Mouse (Mus musculus) adrenal gland, adult 18-20 months (tissue): Measurements from ENCODE around the gene Hist1h2be. TPM values are rescaled to one million over a fixed set of nuclear protein-coding genes. Genes with fewer than 3 reads are reported as not detected.

ENCODE experiments used
- microRNA-seq, 2 experiments: library from miRNA; unstranded; fragments of <30 nt; microRNA quantifications; one replicate each; pipeline ENCODE4 v1.2.0; 2021; ENCODE audit warnings: borderline number of aligned reads in 2 of 2
- total RNA-seq, 2 experiments: library from RNA; stranded (reverse); gene quantifications; 1 replicate in 1 of 2; 2 replicates in 1 of 2; pipeline ENCODE4 v1.2.3; 2021

Gene Hist1h2be
- total RNA-seq, 2 experiments from 2014 or later = 9.3 to 13.3 TPM

Small RNA genes within 50 kb of the gene (microRNA-seq; reads per million reads assigned to microRNA genes)
- gene Gm44297 (0 reads per million in 2 experiments), gene Gm44359 (0 reads per million in 2 experiments), gene Gm44394 (0 reads per million in 2 experiments)

Other genes starting within 250 kb of the Hist1h2be start
- 1 to 10 TPM; 7.9 to 8.4 TPM for gene Abt1, start 197.3 kb downstream of the Hist1h2be start, total RNA-seq
- under 1 TPM in 1 of 2 experiments, not detected in 1; 0.10 TPM for gene Btn1a1, start 155.2 kb downstream of the Hist1h2be start, total RNA-seq
- not detected for gene Btn2a2, start 132.3 kb downstream of the Hist1h2be start, total RNA-seq
- 100 to 1,000 TPM; 400 to 445 TPM for gene Hist1h4h, start 90.1 kb downstream of the Hist1h2be start, total RNA-seq
- 10 to 100 TPM in 1 of 2 experiments, 1 to 10 TPM in 1; 8.5 to 12.6 TPM for gene Hist1h2af, start 87.2 kb downstream of the Hist1h2be start, total RNA-seq
- gene Hist1h3g, start 85.7 kb downstream of the Hist1h2be start, total RNA-seq = 1 to 10 TPM; 3.8 to 4.7 TPM
- 1 to 10 TPM; 1.8 to 2.2 TPM for gene Hist1h2bh, start 77.7 kb downstream of the Hist1h2be start, total RNA-seq
- 10 to 100 TPM; 12.6 to 12.7 TPM for gene Hist1h3f, start 77.1 kb downstream of the Hist1h2be start, total RNA-seq
- gene Hist1h4f, start 69.5 kb downstream of the Hist1h2be start, total RNA-seq = 10 to 100 TPM; 32.5 to 41.1 TPM
- 1 to 10 TPM; 1.5 to 1.6 TPM for gene Hist1h1d, start 67.9 kb downstream of the Hist1h2be start, total RNA-seq
- 10 to 100 TPM; 31.7 to 35.9 TPM for gene Hist1h3e, start 58.8 kb downstream of the Hist1h2be start, total RNA-seq
- gene Hist1h2ae, start 49.9 kb downstream of the Hist1h2be start, total RNA-seq = 1 to 10 TPM; 2.9 to 3.8 TPM
- 10 to 100 TPM; 54.4 to 56.8 TPM for gene Hist1h2bg, start 49.7 kb downstream of the Hist1h2be start, total RNA-seq
- gene Hist1h2bf, start 46.9 kb downstream of the Hist1h2be start, total RNA-seq = 10 to 100 TPM; 15.9 to 21.9 TPM
- 1 to 10 TPM; 5.6 to 6.1 TPM for gene Hist1h2ad, start 46.7 kb downstream of the Hist1h2be start, total RNA-seq
- gene Hist1h3d, start 45.4 kb downstream of the Hist1h2be start, total RNA-seq = 1 to 10 TPM; 3.2 to 3.9 TPM
- 100 to 1,000 TPM; 125 to 153 TPM for gene Hist1h4d, start 39.5 kb downstream of the Hist1h2be start, total RNA-seq
- 10 to 100 TPM; 33.6 to 39.8 TPM for gene Hist1h1e, start 1.4 kb upstream of the Hist1h2be start, total RNA-seq
- gene Hist1h2ac, start 62.8 kb upstream of the Hist1h2be start, total RNA-seq = 1 to 10 TPM; 2.0 to 2.2 TPM
- gene Hist1h2bc, start 63.1 kb upstream of the Hist1h2be start, total RNA-seq = 100 to 1,000 TPM; 115 to 172 TPM
- not detected for gene Hist1h1t, start 74.7 kb upstream of the Hist1h2be start, total RNA-seq
- gene Hist1h4c, start 77.3 kb upstream of the Hist1h2be start, total RNA-seq = 10 to 100 TPM; 79.0 to 94.6 TPM
- 10 to 100 TPM; 33.3 to 45.6 TPM for gene Hfe, start 89.7 kb upstream of the Hist1h2be start, total RNA-seq
- gene Hist1h1c, start 117.7 kb upstream of the Hist1h2be start, total RNA-seq = 100 to 1,000 TPM; 157 to 187 TPM
- 1 to 10 TPM; 4.6 to 5.4 TPM for gene Hist1h3c, start 124.5 kb upstream of the Hist1h2be start, total RNA-seq
- 10 to 100 TPM; 16.2 to 17.9 TPM for gene Hist1h2bb, start 125.6 kb upstream of the Hist1h2be start, total RNA-seq
- gene Hist1h2ab, start 130.0 kb upstream of the Hist1h2be start, total RNA-seq = 10 to 100 TPM; 19.4 to 19.5 TPM
- gene Hist1h3b, start 131.1 kb upstream of the Hist1h2be start, total RNA-seq = 10 to 100 TPM; 16.4 to 23.4 TPM
- gene Hist1h4b, start 135.9 kb upstream of the Hist1h2be start, total RNA-seq = 10 to 100 TPM; 61.2 to 90.4 TPM
- 10 to 100 TPM; 21.6 to 23.4 TPM for gene Hist1h4a, start 140.1 kb upstream of the Hist1h2be start, total RNA-seq
- gene Hist1h3a, start 141.3 kb upstream of the Hist1h2be start, total RNA-seq = 10 to 100 TPM; 18.1 to 28.1 TPM
- gene Hist1h1a, start 142.5 kb upstream of the Hist1h2be start, total RNA-seq = 10 to 100 TPM in 1 of 2 experiments, 1 to 10 TPM in 1; 7.1 to 14.2 TPM
- not detected for gene Trim38, start 148.8 kb upstream of the Hist1h2be start, total RNA-seq
- gene Slc17a2, start 185.9 kb upstream of the Hist1h2be start, total RNA-seq = not detected
- gene Slc17a3, start 218.3 kb upstream of the Hist1h2be start, total RNA-seq = under 1 TPM; 0.16 to 0.86 TPM
- not detected for gene Slc17a1, start 246.6 kb upstream of the Hist1h2be start, total RNA-seq